Mouse (Mus musculus): Measurements from ENCODE around the gene Hacd1. TPM values are rescaled to one million over a fixed set of nuclear protein-coding genes. Genes with fewer than 3 reads are reported as not detected.

Gene Hacd1
- polyA plus RNA-seq, 1 experiment from 2014 or later = 76.5 TPM

GRCm38 (mm10) chr2:13935343-13935742, 120.6 kb downstream of the Hacd1 start:
- 64% methylated on average over 3 of the region's 3 CpGs for WGBS
- H3K27me3 ChIP-seq (ENCODE audit: control insufficient read depth, insufficient read depth, low read length) = no peaks in the 10 kb centered on the region
- H3K9me3 ChIP-seq (ENCODE audit: control insufficient read depth, low read length) = no peaks in the 10 kb centered on the region
- no peak overlapping the region for H3K9ac ChIP-seq (replicated peaks; ENCODE audit: low read length)
- no peak overlapping the region for H3K27ac ChIP-seq (replicated peaks; ENCODE audit: low read depth, low read length)
- H3K4me2 ChIP-seq (ENCODE audit: low read length) = no peak overlapping the region
- ATAC-seq (ENCODE audit: low FRiP score, low TSS enrichment) (no peak), DNase-seq (no peak)
- H3K4me1 ChIP-seq (ENCODE audit: control insufficient read depth, insufficient read depth, low read length) = no peaks in the 10 kb centered on the region
- no peaks in the 10 kb centered on the region for H3K36me3 ChIP-seq (ENCODE audit: control insufficient read depth, insufficient read depth, low read length)
- H3K4me3 ChIP-seq (replicated peaks; ENCODE audit: low read depth, low read length) = no peak overlapping the region

GRCm38 (mm10) chr2:13932253-13932652, 123.7 kb downstream of the Hacd1 start:
- Histone ChIP-seq H3K4me2 (ENCODE audit: low read length) (no peak overlapping the region), H3K9me3 (ENCODE audit: control insufficient read depth, low read length) (no peaks in the 10 kb centered on the region), H3K9ac (replicated peaks; ENCODE audit: low read length) (no peak overlapping the region), H3K36me3 (ENCODE audit: control insufficient read depth, insufficient read depth, low read length) (no peaks in the 10 kb centered on the region), H3K4me3 (replicated peaks; ENCODE audit: low read depth, low read length) (no peak overlapping the region), H3K27ac (replicated peaks; ENCODE audit: low read depth, low read length) (no peak overlapping the region), H3K27me3 (ENCODE audit: control insufficient read depth, insufficient read depth, low read length) (no peaks in the 10 kb centered on the region), H3K4me1 (ENCODE audit: control insufficient read depth, insufficient read depth, low read length) (no peaks in the 10 kb centered on the region)
- ATAC-seq (ENCODE audit: low FRiP score, low TSS enrichment) = no peak
- DNase-seq = no peak

- no peak overlapping the region for H3K27ac ChIP-seq (replicated peaks; ENCODE audit: low read depth, low read length)
- H3K9ac ChIP-seq (replicated peaks; ENCODE audit: low read length) = no peak overlapping the region
- WGBS = 93% methylated on average over 1 of the region's 1 CpGs
- H3K36me3 ChIP-seq (ENCODE audit: control insufficient read depth, insufficient read depth, low read length) = no peaks in the 10 kb centered on the region
- H3K4me2 ChIP-seq (ENCODE audit: low read length) = no peak overlapping the region
- no peaks in the 10 kb centered on the region for H3K27me3 ChIP-seq (ENCODE audit: control insufficient read depth, insufficient read depth, low read length)
- H3K4me1 ChIP-seq (ENCODE audit: control insufficient read depth, insufficient read depth, low read length) = no peaks in the 10 kb centered on the region
- no peak overlapping the region for H3K4me3 ChIP-seq (replicated peaks; ENCODE audit: low read depth, low read length)
- no peaks in the 10 kb centered on the region for H3K9me3 ChIP-seq (ENCODE audit: control insufficient read depth, low read length)
- DNase-seq (no peak), ATAC-seq (ENCODE audit: low FRiP score, low TSS enrichment) (no peak)
These were observed 125.2 kb downstream of the Hacd1 start for GRCm38 (mm10) chr2:13930724-13931123.

GRCm38 (mm10) chr2:13888568-13888967, 167.4 kb downstream of the Hacd1 start:
- ATAC-seq (ENCODE audit: low FRiP score, low TSS enrichment) (no peak), DNase-seq (no peak)
- Histone ChIP-seq H3K4me3 (replicated peaks; ENCODE audit: low read depth, low read length) (no peak overlapping the region), H3K27ac (replicated peaks; ENCODE audit: low read depth, low read length) (no peak overlapping the region), H3K36me3 (ENCODE audit: control insufficient read depth, insufficient read depth, low read length) (no peaks in the 10 kb centered on the region), H3K9me3 (ENCODE audit: control insufficient read depth, low read length) (no peaks in the 10 kb centered on the region), H3K4me2 (ENCODE audit: low read length) (no peak overlapping the region), H3K27me3 (ENCODE audit: control insufficient read depth, insufficient read depth, low read length) (no peaks in the 10 kb centered on the region), H3K4me1 (ENCODE audit: control insufficient read depth, insufficient read depth, low read length) (no peaks in the 10 kb centered on the region), H3K9ac (replicated peaks; ENCODE audit: low read length) (no peak overlapping the region)

GRCm38 (mm10) chr2:13857461-13857860, 198.5 kb downstream of the Hacd1 start:
- Histone ChIP-seq H3K27ac (replicated peaks; ENCODE audit: low read depth, low read length) (no peak overlapping the region), H3K4me3 (replicated peaks; ENCODE audit: low read depth, low read length) (no peak overlapping the region), H3K4me2 (ENCODE audit: low read length) (no peak overlapping the region), H3K27me3 (ENCODE audit: control insufficient read depth, insufficient read depth, low read length) (no peaks in the 10 kb centered on the region), H3K9me3 (ENCODE audit: control insufficient read depth, low read length) (no peaks in the 10 kb centered on the region), H3K9ac (replicated peaks; ENCODE audit: low read length) (no peak overlapping the region), H3K4me1 (ENCODE audit: control insufficient read depth, insufficient read depth, low read length) (no peaks in the 10 kb centered on the region), H3K36me3 (ENCODE audit: control insufficient read depth, insufficient read depth, low read length) (no peaks in the 10 kb centered on the region)
- 76% methylated on average over 2 of the region's 2 CpGs for WGBS
- ATAC-seq (ENCODE audit: low FRiP score, low TSS enrichment) (no peak), DNase-seq (no peak)

- H3K9ac ChIP-seq (replicated peaks; ENCODE audit: low read length) = no peak overlapping the region
- no peaks in the 10 kb centered on the region for H3K4me1 ChIP-seq (ENCODE audit: control insufficient read depth, insufficient read depth, low read length)
- no peaks in the 10 kb centered on the region for H3K9me3 ChIP-seq (ENCODE audit: control insufficient read depth, low read length)
- no peak overlapping the region for H3K4me3 ChIP-seq (replicated peaks; ENCODE audit: low read depth, low read length)
- WGBS = 71% methylated on average over 3 of the region's 3 CpGs
- H3K4me2 ChIP-seq (ENCODE audit: low read length) = no peak overlapping the region
- H3K27me3 ChIP-seq (ENCODE audit: control insufficient read depth, insufficient read depth, low read length) = no peaks in the 10 kb centered on the region
- no peaks in the 10 kb centered on the region for H3K36me3 ChIP-seq (ENCODE audit: control insufficient read depth, insufficient read depth, low read length)
- no peak for ATAC-seq (ENCODE audit: low FRiP score, low TSS enrichment)
- H3K27ac ChIP-seq (replicated peaks; ENCODE audit: low read depth, low read length) = no peak overlapping the region
- DNase-seq = peak; percentile 35
These were observed 200.4 kb downstream of the Hacd1 start for GRCm38 (mm10) chr2:13855510-13855909.

- no peaks in the 10 kb centered on the region for H3K9me3 ChIP-seq (ENCODE audit: control insufficient read depth, low read length)
- H3K9ac ChIP-seq (replicated peaks; ENCODE audit: low read length) = no peak overlapping the region
- no peak overlapping the region for H3K4me2 ChIP-seq (ENCODE audit: low read length)
- no peaks in the 10 kb centered on the region for H3K27me3 ChIP-seq (ENCODE audit: control insufficient read depth, insufficient read depth, low read length)
- no peaks in the 10 kb centered on the region for H3K36me3 ChIP-seq (ENCODE audit: control insufficient read depth, insufficient read depth, low read length)
- DNase-seq = no peak
- no peaks in the 10 kb centered on the region for H3K4me1 ChIP-seq (ENCODE audit: control insufficient read depth, insufficient read depth, low read length)
- no peak overlapping the region for H3K27ac ChIP-seq (replicated peaks; ENCODE audit: low read depth, low read length)
- WGBS = 86% methylated on average over 3 of the region's 3 CpGs
- no peak overlapping the region for H3K4me3 ChIP-seq (replicated peaks; ENCODE audit: low read depth, low read length)
- no peak for ATAC-seq (ENCODE audit: low FRiP score, low TSS enrichment)
These were observed 219.6 kb downstream of the Hacd1 start for GRCm38 (mm10) chr2:13836310-13836709.

- Histone ChIP-seq H3K4me2 (ENCODE audit: low read length) (no peak overlapping the region), H3K4me3 (replicated peaks; ENCODE audit: low read depth, low read length) (no peak overlapping the region), H3K27ac (replicated peaks; ENCODE audit: low read depth, low read length) (no peak overlapping the region), H3K36me3 (ENCODE audit: control insufficient read depth, insufficient read depth, low read length) (no peaks in the 10 kb centered on the region), H3K4me1 (ENCODE audit: control insufficient read depth, insufficient read depth, low read length) (no peaks in the 10 kb centered on the region), H3K9ac (replicated peaks; ENCODE audit: low read length) (no peak overlapping the region), H3K9me3 (ENCODE audit: control insufficient read depth, low read length) (no peaks in the 10 kb centered on the region), H3K27me3 (ENCODE audit: control insufficient read depth, insufficient read depth, low read length) (no peaks in the 10 kb centered on the region)
- DNase-seq (no peak), ATAC-seq (ENCODE audit: low FRiP score, low TSS enrichment) (no peak)
- WGBS = 67% methylated on average over 1 of the region's 1 CpGs
These were observed 220.9 kb downstream of the Hacd1 start for GRCm38 (mm10) chr2:13834989-13835388.

GRCm38 (mm10) chr2:13816645-13817044, 239.3 kb downstream of the Hacd1 start:
- H3K27ac ChIP-seq (replicated peaks; ENCODE audit: low read depth, low read length) = no peak overlapping the region
- no peaks in the 10 kb centered on the region for H3K36me3 ChIP-seq (ENCODE audit: control insufficient read depth, insufficient read depth, low read length)
- H3K9ac ChIP-seq (replicated peaks; ENCODE audit: low read length) = no peak overlapping the region
- 91% methylated on average over 2 of the region's 2 CpGs for WGBS
- no peaks in the 10 kb centered on the region for H3K27me3 ChIP-seq (ENCODE audit: control insufficient read depth, insufficient read depth, low read length)
- H3K9me3 ChIP-seq (ENCODE audit: control insufficient read depth, low read length) = no peaks in the 10 kb centered on the region
- no peak overlapping the region for H3K4me2 ChIP-seq (ENCODE audit: low read length)
- H3K4me1 ChIP-seq (ENCODE audit: control insufficient read depth, insufficient read depth, low read length) = no peaks in the 10 kb centered on the region
- H3K4me3 ChIP-seq (replicated peaks; ENCODE audit: low read depth, low read length) = no peak overlapping the region
- ATAC-seq (ENCODE audit: low FRiP score, low TSS enrichment) (no peak), DNase-seq (no peak)
